In genomic region chr1:184724551-184725317, GRCm38 (mm10) we compare ENCODE assay signal across 17 mouse cellular contexts. TPM values are rescaled to one million over a fixed set of nuclear protein-coding genes. Genes with fewer than 3 reads are reported as not detected.
A peak's percentile ranks its signal among the peaks of the same experiment; 100 is the strongest.
DNase-seq lines count a peak whose midpoint lies in the region; ATAC-seq and TF ChIP-seq lines count a peak whose summit lies in the region.
"Had no signal": no experiment of that assay in that cellular context is flagged by ENCODE, and none has a peak within 500 bp of the region (broad histone marks: within the 10 kb centered on the region; RNA-seq: fewer than 3 reads in every experiment).

No protein-coding gene starts in this region.

- H3K4me2 ChIP-seq in heart, embryonic 11.5 days = no peak overlapping the region
- H3K4me2 ChIP-seq in neural tube, embryonic 15.5 days = no peak overlapping the region
- peak overlapping the region; percentile 28; the same call in 1 of the 2 replicates for H3K4me2 ChIP-seq in intestine, postnatal 0 days (replicated peaks; ENCODE audit: low read depth)
- H3K4me2 ChIP-seq: hindbrain, embryonic 12.5 days had no signal

- no peak overlapping the region for H3K27ac ChIP-seq in heart, embryonic 11.5 days (ENCODE audit: low read depth, low read length)
- H3K27ac ChIP-seq in neural tube, embryonic 15.5 days (replicated peaks) = no peak overlapping the region
- no peak overlapping the region; the same call in 1 of the 2 replicates for H3K27ac ChIP-seq in intestine, postnatal 0 days (ENCODE audit: low read depth, low read length)
- H3K27ac ChIP-seq in small intestine, adult 2 months (ENCODE audit: insufficient read depth, low read depth, low read length) = peak overlapping the region; percentile 2; the same call in 1 of the 2 replicates
- H3K27ac ChIP-seq: hindbrain, embryonic 12.5 days had no signal

- TF ChIP-seq CTCF in intestine, postnatal 0 days (IDR thresholded peaks at IDR 0.05; ENCODE audit: low read depth) = no peak
- TF ChIP-seq CTCF in small intestine, adult 2 months (IDR thresholded peaks at IDR 0.05; ENCODE audit: extremely low read depth, insufficient read length, insufficient replicate concordance, low read depth, low read length) = no peak
- TF ChIP-seq CTCF in lung, adult 2 months (IDR thresholded peaks at IDR 0.05; ENCODE audit: insufficient read depth, low read length) = no peak

- H3K36me3 ChIP-seq in heart, embryonic 11.5 days (ENCODE audit: control insufficient read depth, insufficient read depth, low read length) = no peaks in the 10 kb centered on the region
- no peaks in the 10 kb centered on the region for H3K36me3 ChIP-seq in neural tube, embryonic 15.5 days
- no peaks in the 10 kb centered on the region for H3K36me3 ChIP-seq in intestine, postnatal 0 days (ENCODE audit: control insufficient read depth, insufficient read depth)
- peaks cover 2% of the 10 kb centered on the region; the same call in 1 of the 2 replicates for H3K36me3 ChIP-seq in small intestine, adult 2 months (ENCODE audit: control insufficient read depth, insufficient read depth, low read length)
- H3K36me3 ChIP-seq: hindbrain, embryonic 12.5 days had no signal

- H3K4me3 ChIP-seq in heart, embryonic 11.5 days (ENCODE audit: low read depth, low read length) = no peak overlapping the region
- no peak overlapping the region for H3K4me3 ChIP-seq in neural tube, embryonic 15.5 days (replicated peaks)
- H3K4me3 ChIP-seq in intestine, postnatal 0 days (ENCODE audit: low read depth, low read length) = no peak overlapping the region
- no peak overlapping the region for H3K4me3 ChIP-seq in small intestine, adult 2 months (ENCODE audit: low read depth, low read length)
- no peak overlapping the region for H3K4me3 ChIP-seq in lung, adult 2 months (replicated peaks; ENCODE audit: extremely low read depth, low read depth, low read length)
- H3K4me3 ChIP-seq: hindbrain, embryonic 12.5 days had no signal

- TF ChIP-seq POLR2A in small intestine, adult 2 months (IDR thresholded peaks at IDR 0.05; ENCODE audit: low read depth, low read length) = no peak
- no peak for TF ChIP-seq POLR2A in lung, adult 2 months (IDR thresholded peaks at IDR 0.05; ENCODE audit: borderline replicate concordance, extremely low read depth, low read depth, low read length)

- no peak for ATAC-seq in heart, embryonic 11.5 days (replicated peaks; ENCODE audit: insufficient number of reproducible peaks, low FRiP score, low TSS enrichment)
- ATAC-seq in neural tube, embryonic 15.5 days (ENCODE audit: low FRiP score) = no peak
- no peak for ATAC-seq in intestine, postnatal 0 days
- ATAC-seq: forebrain, postnatal 0 days had no signal

- peaks cover 97% of the 10 kb centered on the region for H3K27me3 ChIP-seq in heart, embryonic 11.5 days (ENCODE audit: control insufficient read depth, insufficient read depth, low read length)
- H3K27me3 ChIP-seq in neural tube, embryonic 15.5 days (replicated peaks) = peaks cover 96% of the 10 kb centered on the region
- H3K27me3 ChIP-seq in intestine, postnatal 0 days (replicated peaks; ENCODE audit: control insufficient read depth, insufficient read depth, low read length) = peaks cover 73% of the 10 kb centered on the region
- peaks cover 65% of the 10 kb centered on the region for H3K27me3 ChIP-seq in small intestine, adult 2 months (ENCODE audit: control insufficient read depth, insufficient read depth, low read length)

- H3K9ac ChIP-seq in heart, embryonic 11.5 days (ENCODE audit: low read depth, low read length) = no peak overlapping the region
- no peak overlapping the region for H3K9ac ChIP-seq in neural tube, embryonic 15.5 days (replicated peaks)
- 0 out of 2 replicates have a peak overlapping the region, but pooled peaks have one; percentile 5 for H3K9ac ChIP-seq in intestine, postnatal 0 days (ENCODE audit: low read depth, low read length)
- H3K9ac ChIP-seq: forebrain, postnatal 0 days; hindbrain, embryonic 12.5 days had no signal

- no peaks in the 10 kb centered on the region for H3K9me3 ChIP-seq in heart, embryonic 11.5 days (replicated peaks; ENCODE audit: control insufficient read depth, low read length)
- no peaks in the 10 kb centered on the region for H3K9me3 ChIP-seq in neural tube, embryonic 15.5 days (replicated peaks)
- no peaks in the 10 kb centered on the region for H3K9me3 ChIP-seq in intestine, postnatal 0 days (ENCODE audit: control insufficient read depth)
- H3K9me3 ChIP-seq: hindbrain, embryonic 12.5 days had no signal

- no peaks in the 10 kb centered on the region; the same call in 1 of the 2 replicates for H3K4me1 ChIP-seq in heart, embryonic 11.5 days (ENCODE audit: control insufficient read depth, insufficient read depth, low read length)
- peaks cover 12% of the 10 kb centered on the region for H3K4me1 ChIP-seq in neural tube, embryonic 15.5 days
- peaks cover 9% of the 10 kb centered on the region for H3K4me1 ChIP-seq in intestine, postnatal 0 days (replicated peaks; ENCODE audit: control insufficient read depth, insufficient read depth, low read length)
- H3K4me1 ChIP-seq in small intestine, adult 2 months (ENCODE audit: control insufficient read depth, insufficient read depth, insufficient read length, low read length) = peaks cover 5% of the 10 kb centered on the region; the same call in 1 of the 2 replicates
- peaks cover 5% of the 10 kb centered on the region for H3K4me1 ChIP-seq in lung, adult 2 months (ENCODE audit: control insufficient read depth, insufficient read depth, low read length)

- peak; percentile 80 for DNase-seq in heart, adult 11 months
- peak; percentile 50 for DNase-seq in neural tube, embryonic 10.5 days (ENCODE audit: extremely low spot score, low spot score)
- DNase-seq in left cerebral cortex, postnatal 36 days (ENCODE audit: low spot score in 2 of 2) = no peak
- no peak for DNase-seq in lung, adult 2 months
- DNase-seq: adrenal gland, postnatal 10 days; cerebellum, adult 11-12 months; forebrain, postnatal 0 days; heart, adult 18-20 months; kidney, adult 8-10 months; kidney, postnatal 25 days; layer of hippocampus, adult 9-11 months; right cerebral cortex, adult 18-20 months had no signal

- 2% methylated on average over 23 of the region's 23 CpGs for WGBS in heart, embryonic 11.5 days (ENCODE audit: insufficient replicate concordance)
- 4% methylated on average over 23 of the region's 23 CpGs for WGBS in neural tube, embryonic 15.5 days
- 17% methylated on average over 23 of the region's 23 CpGs for WGBS in intestine, postnatal 0 days
- WGBS in small intestine, adult 2 months = 23% methylated on average over 23 of the region's 23 CpGs
- 64% methylated on average over 23 of the region's 23 CpGs for WGBS in lung, adult 2 months

- intact Hi-C loops in left cerebral cortex, postnatal 36 days (cut with DNase I) = no loop called here

RNA-seq across cellular contexts. Expression of gene Hlx, which starts 7.7 kb away (rescaled TPM):
- polyA plus RNA-seq in heart, embryonic 11.5 days (2014; fragmentation: Nextera tagmentation; extraction: Ambion mirVana) = 5.0 and 7.0 TPM in 2 replicates
- 2.6 and 7.9 TPM in 2 replicates for polyA plus RNA-seq in neural tube, embryonic 15.5 days (2015; fragmentation: Nextera tagmentation; extraction: Ambion mirVana)
- 20.2 and 22.7 TPM in 2 replicates for polyA plus RNA-seq in intestine, postnatal 0 days (2015; fragmentation: Nextera tagmentation; extraction: Ambion mirVana)
- polyA plus RNA-seq in small intestine, adult 2 months (2012; rRNA removed) = 12.2 and 18.4 TPM in 2 replicates
- 1 to 10 TPM; 1.1 to 1.4 TPM for total RNA-seq in left cerebral cortex, postnatal 36 days (2021)
- 72.0 and 77.7 TPM in 2 replicates for polyA plus RNA-seq in lung, adult 2 months (2012; rRNA removed)

Comparison
In these comparisons a context has a peak if more than half of its experiments do, and no peak if none do; other contexts are left out.
1. DNase-seq: peak in heart, adult 11 months (single experiment) and neural tube, embryonic 10.5 days (single experiment); none in left cerebral cortex, postnatal 36 days (0 of 2) and lung, adult 2 months (single experiment).